ENCODE assay signal across 30 mouse cellular contexts in genomic region chr8:34331673-34332072, GRCm38 (mm10).
DNase-seq lines count a peak whose midpoint lies in the region; ATAC-seq lines count a peak whose summit lies in the region.
"Had no signal": no experiment of that assay in that cellular context is flagged by ENCODE, and none has a peak within 500 bp of the region (broad histone marks: within the 10 kb centered on the region; RNA-seq: fewer than 3 reads in every experiment).

No protein-coding gene starts in this region.

- no peaks in the 10 kb centered on the region for H3K27me3 ChIP-seq in forebrain, embryonic 13.5 days
- no peaks in the 10 kb centered on the region for H3K27me3 ChIP-seq in forebrain, embryonic 11.5 days (ENCODE audit: control insufficient read depth, insufficient read depth, low read length)
- H3K27me3 ChIP-seq in forebrain, embryonic 16.5 days (replicated peaks; ENCODE audit: control insufficient read depth, insufficient read depth, low read length), result no peaks in the 10 kb centered on the region
- peaks cover 18% of the 10 kb centered on the region for H3K27me3 ChIP-seq in forebrain, embryonic 10.5 days (ENCODE audit: poor library complexity, severe bottlenecking)
- H3K27me3 ChIP-seq: CH12.LX; hindbrain, embryonic 15.5 days; intestine, embryonic 15.5 days had no signal

- 60% methylated on average over 5 of the region's 5 CpGs for WGBS in forebrain, embryonic 13.5 days
- WGBS in forebrain, embryonic 11.5 days, result 75% methylated on average over 5 of the region's 5 CpGs
- WGBS in forebrain, embryonic 16.5 days, result 51% methylated on average over 5 of the region's 5 CpGs
- 67% methylated on average over 5 of the region's 5 CpGs for WGBS in forebrain, embryonic 10.5 days

- no peak overlapping the region for H3K9ac ChIP-seq in forebrain, embryonic 13.5 days
- H3K9ac ChIP-seq in forebrain, embryonic 11.5 days (ENCODE audit: low read length), result no peak overlapping the region
- H3K9ac ChIP-seq in forebrain, embryonic 16.5 days (replicated peaks; ENCODE audit: low read depth, low read length), result no peak overlapping the region
- H3K9ac ChIP-seq: embryonic facial prominence, embryonic 13.5 days; heart, embryonic 13.5 days; hindbrain, embryonic 15.5 days; intestine, embryonic 15.5 days had no signal

- H3K4me1 ChIP-seq in forebrain, embryonic 13.5 days, result peaks cover 11% of the 10 kb centered on the region
- peaks cover 4% of the 10 kb centered on the region; the same call in 1 of the 2 replicates for H3K4me1 ChIP-seq in forebrain, embryonic 11.5 days (replicated peaks; ENCODE audit: control insufficient read depth, insufficient read depth, low read length)
- H3K4me1 ChIP-seq in forebrain, embryonic 16.5 days (replicated peaks; ENCODE audit: control insufficient read depth, insufficient read depth, low read length), result peaks cover 21% of the 10 kb centered on the region
- H3K4me1 ChIP-seq in forebrain, embryonic 10.5 days, result peaks cover 15% of the 10 kb centered on the region
- H3K4me1 ChIP-seq: heart, embryonic 10.5 days; intestine, embryonic 15.5 days had no signal

- no peak for ATAC-seq in forebrain, embryonic 13.5 days
- ATAC-seq in forebrain, embryonic 11.5 days (replicated peaks; ENCODE audit: low FRiP score), result no peak
- ATAC-seq in forebrain, embryonic 16.5 days, result 0 out of 2 replicates have a peak, but pooled peaks have one; percentile 13
- ATAC-seq: intestine, embryonic 15.5 days had no signal

- H3K4me2 ChIP-seq in forebrain, embryonic 13.5 days, result no peak overlapping the region
- no peak overlapping the region for H3K4me2 ChIP-seq in forebrain, embryonic 11.5 days (ENCODE audit: low read depth, low read length, severe bottlenecking)
- no peak overlapping the region for H3K4me2 ChIP-seq in forebrain, embryonic 16.5 days (ENCODE audit: low read length)
- H3K4me2 ChIP-seq: embryonic facial prominence, embryonic 13.5 days; heart, embryonic 13.5 days; hindbrain, embryonic 15.5 days; intestine, embryonic 15.5 days had no signal

- DNase-seq in forebrain, embryonic 11.5 days (ENCODE audit: low spot score), result no peak
- DNase-seq in forebrain, embryonic 10.5 days (ENCODE audit: extremely low spot score, low spot score), result no peak
- DNase-seq in brain, adult 2 months (ENCODE audit: low read depth, low spot score), result peak; percentile 68
- no peak for DNase-seq in Muller cell, postnatal 12 days (ENCODE audit: inconsistent ontology term)
- DNase-seq: adrenal gland, adult 2 months; adrenal gland, postnatal 14 days; B cell, adult 2 months; cerebellum, adult 11 months; cerebellum, adult 2 months; cerebellum, adult 9-11 months; cerebellum, postnatal 36 days; embryo, embryonic 11 days; gastrocnemius, postnatal 10 days; gastrocnemius, postnatal 36 days; heart, adult 2 months; heart, postnatal 14 days; heart, postnatal 4 days; kidney, adult 18-20 months; kidney, adult 9 months had no signal

- no peaks in the 10 kb centered on the region for H3K36me3 ChIP-seq in forebrain, embryonic 13.5 days (ENCODE audit: poor library complexity, severe bottlenecking)
- no peaks in the 10 kb centered on the region for H3K36me3 ChIP-seq in forebrain, embryonic 11.5 days (ENCODE audit: control insufficient read depth, insufficient read depth, low read length)
- no peaks in the 10 kb centered on the region for H3K36me3 ChIP-seq in forebrain, embryonic 16.5 days (ENCODE audit: control insufficient read depth, insufficient read depth)
- no peaks in the 10 kb centered on the region for H3K36me3 ChIP-seq in forebrain, embryonic 10.5 days (replicated peaks)
- H3K36me3 ChIP-seq: embryonic facial prominence, embryonic 10.5 days; embryonic facial prominence, embryonic 13.5 days; G1E; heart, embryonic 10.5 days; heart, embryonic 13.5 days; hindbrain, embryonic 15.5 days; intestine, embryonic 15.5 days had no signal

- H3K27ac ChIP-seq in forebrain, embryonic 13.5 days, result peak overlapping the region; percentile 45
- H3K27ac ChIP-seq in forebrain, embryonic 11.5 days (ENCODE audit: low read depth, low read length), result no peak overlapping the region
- H3K27ac ChIP-seq in forebrain, embryonic 16.5 days (ENCODE audit: low read length), result 0 out of 2 replicates have a peak overlapping the region, but pooled peaks have one; percentile 4
- H3K27ac ChIP-seq in forebrain, embryonic 10.5 days, result no peak overlapping the region
- H3K27ac ChIP-seq: embryonic facial prominence, embryonic 10.5 days; embryonic facial prominence, embryonic 13.5 days; heart, adult 2 months; heart, embryonic 10.5 days; heart, embryonic 13.5 days; hindbrain, embryonic 15.5 days; intestine, embryonic 15.5 days had no signal

- no peak overlapping the region for H3K4me3 ChIP-seq in forebrain, embryonic 13.5 days
- H3K4me3 ChIP-seq in forebrain, embryonic 11.5 days (ENCODE audit: low read depth, low read length), result no peak overlapping the region
- H3K4me3 ChIP-seq in forebrain, embryonic 16.5 days (replicated peaks; ENCODE audit: low read length), result no peak overlapping the region
- H3K4me3 ChIP-seq in forebrain, embryonic 10.5 days, result no peak overlapping the region
- H3K4me3 ChIP-seq: embryonic facial prominence, embryonic 10.5 days; embryonic facial prominence, embryonic 13.5 days; erythroblast, embryonic 14.5 days; heart, adult 2 months; heart, embryonic 10.5 days; heart, embryonic 13.5 days; hindbrain, embryonic 15.5 days; intestine, embryonic 15.5 days had no signal

- H3K9me3 ChIP-seq in forebrain, embryonic 13.5 days (replicated peaks), result no peaks in the 10 kb centered on the region
- no peaks in the 10 kb centered on the region for H3K9me3 ChIP-seq in forebrain, embryonic 11.5 days (ENCODE audit: control insufficient read depth, low read length)
- no peaks in the 10 kb centered on the region for H3K9me3 ChIP-seq in forebrain, embryonic 16.5 days (ENCODE audit: control insufficient read depth, low read length)
- H3K9me3 ChIP-seq in forebrain, embryonic 10.5 days, result no peaks in the 10 kb centered on the region
- H3K9me3 ChIP-seq: embryonic facial prominence, embryonic 10.5 days; embryonic facial prominence, embryonic 13.5 days; heart, embryonic 10.5 days; heart, embryonic 13.5 days; hindbrain, embryonic 15.5 days; intestine, embryonic 15.5 days had no signal

Comparison
In these comparisons a context has a peak if more than half of its experiments do, and no peak if none do; other contexts are left out.
1. H3K27ac ChIP-seq: peak in forebrain, embryonic 13.5 days (single experiment) and forebrain, embryonic 16.5 days (single experiment); none in forebrain, embryonic 11.5 days (single experiment) and forebrain, embryonic 10.5 days (single experiment).